Mouse (Mus musculus) embryonic facial prominence, embryonic 11.5 days (tissue): Measurements from ENCODE around the gene Ppp1r17. TPM values are rescaled to one million over a fixed set of nuclear protein-coding genes. Genes with fewer than 3 reads are reported as not detected.
A peak's percentile ranks its signal among the peaks of the same experiment; 100 is the strongest.

Experiments
- ATAC-seq: fragments of 200-750 bp; cut with Nextera tagmentation; replicated peaks from 2 replicates; pipeline ENCODE4 v1.8.0; 2017; ENCODE audit warnings: low read depth; ENCODE audit not compliant: insufficient number of reproducible peaks, low FRiP score, low TSS enrichment
- DNase-seq: peaks from one replicate; pipeline ENCODE4 v3.0.0-alpha.2; 2015; ENCODE audit warnings: low spot score
- H3K27ac ChIP-seq: fragments of 300-500 bp; sonication (generic); replicated peaks from 2 replicates; pipeline ENCODE4 v1.5.1; 2014; ENCODE audit warnings: mild to moderate bottlenecking, low read depth, low read length, control low read depth
- H3K27me3 ChIP-seq: fragments of 300-500 bp; sonication (generic); 2 replicates; pipeline ENCODE4 v1.6.1; 2014; ENCODE audit warnings: mild to moderate bottlenecking, low read length, moderate library complexity, mixed read lengths; ENCODE audit not compliant: control insufficient read depth, insufficient read depth
- H3K36me3 ChIP-seq: fragments of 300-500 bp; sonication (generic); replicated peaks from 2 replicates; pipeline ENCODE4 v1.6.1; 2014; ENCODE audit warnings: low read depth, mild to moderate bottlenecking, low read length, moderate library complexity, mixed read lengths; ENCODE audit not compliant: control insufficient read depth, insufficient read depth
- H3K4me1 ChIP-seq: fragments of 300-500 bp; sonication (generic); 2 replicates; pipeline ENCODE4 v1.6.1; 2014; ENCODE audit warnings: low read length, mixed read lengths; ENCODE audit not compliant: control insufficient read depth, insufficient read depth
- H3K4me2 ChIP-seq: fragments of 300-500 bp; sonication (generic); 2 replicates; pipeline ENCODE4 v1.6.1; 2014; ENCODE audit warnings: low read depth, mild to moderate bottlenecking, control low read depth, low read length, moderate library complexity
- H3K4me3 ChIP-seq: fragments of 300-500 bp; sonication (generic); 2 replicates; pipeline ENCODE4 v1.5.1; 2014; ENCODE audit warnings: low read depth, low read length, control low read depth
- H3K9ac ChIP-seq: fragments of 300-500 bp; sonication (generic); replicated peaks from 2 replicates; pipeline ENCODE4 v1.6.1; 2014; ENCODE audit warnings: mild to moderate bottlenecking, control low read depth, low read length
- H3K9me3 ChIP-seq: fragments of 300-500 bp; sonication (generic); replicated peaks from 2 replicates; pipeline ENCODE4 v1.6.1; 2016; ENCODE audit warnings: mild to moderate bottlenecking, low read length, inconsistent platforms, mixed read lengths; ENCODE audit not compliant: control insufficient read depth
- WGBS: fragments of 180-500 bp; shearing (Covaris S2); extraction: QIAGEN DNeasy Blood & Tissue Kit; methylation state at CpG from one replicate; pipeline ENCODE4 v1.1.7; 2014; 5-methylcytosine and 5-hydroxymethylcytosine counted together
- polyA plus RNA-seq: library from polyadenylated mRNA; unstranded; fragments of >200 nt; fragmentation: Nextera tagmentation; extraction: Ambion mirVana; gene quantifications from 2 replicates; pipeline ENCODE4 v1.2.1, GENCODE M21; 2014

Ppp1r17 gene
- polyA plus RNA-seq, 1 experiment from 2014 or later = 26.3 TPM

DNA sequence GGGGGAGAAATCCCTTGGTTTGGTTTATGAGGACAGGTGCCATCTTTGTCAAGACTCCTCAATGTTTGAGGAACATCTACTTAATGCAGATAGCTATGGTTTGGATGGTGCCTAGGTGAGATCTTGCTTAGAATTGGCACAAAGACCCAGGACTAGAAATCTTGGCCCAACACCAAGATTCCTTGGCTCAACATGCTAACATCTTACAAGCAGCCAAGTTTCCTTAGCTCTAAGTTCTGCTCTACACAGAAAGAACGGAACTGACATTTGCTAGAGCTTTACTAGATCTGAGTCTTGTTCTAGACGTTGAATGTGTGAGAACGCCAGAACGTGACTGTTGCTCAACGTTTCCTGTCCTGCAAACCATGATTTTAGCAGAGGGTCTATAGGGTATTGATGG is 10.7 kb downstream of the Ppp1r17 start:
- Histone ChIP-seq H3K4me2 (no peak overlapping the region), H3K9me3 (no peaks in the 10 kb centered on the region), H3K27me3 (no peaks in the 10 kb centered on the region), H3K36me3 (no peaks in the 10 kb centered on the region), H3K4me3 (no peak overlapping the region), H3K9ac (no peak overlapping the region), H3K27ac (no peak overlapping the region), H3K4me1 (no peaks in the 10 kb centered on the region)
- 87% methylated on average over 5 of the region's 5 CpGs for WGBS
- no peak for DNase-seq
- no peak for ATAC-seq

DNA sequence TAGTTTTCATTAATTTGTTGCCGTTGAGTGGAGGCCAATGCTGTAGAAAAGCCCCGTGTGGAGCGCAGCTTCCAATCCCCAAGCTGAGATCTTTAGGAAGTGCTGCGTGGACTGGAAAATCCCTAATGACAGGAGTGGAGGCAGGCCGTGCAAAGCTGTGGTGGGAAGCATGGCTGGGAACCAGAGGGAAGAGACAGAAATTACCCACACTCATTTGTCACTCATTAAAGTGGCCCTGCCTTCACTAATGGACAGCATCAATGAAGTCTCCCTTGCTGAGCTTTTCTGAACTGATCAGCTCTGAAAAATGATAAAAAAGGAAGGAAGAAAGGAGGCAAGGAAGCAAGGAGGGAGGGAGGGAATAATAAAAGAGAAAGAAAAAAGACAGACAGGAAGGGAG is 12.7 kb downstream of the Ppp1r17 start:
- Histone ChIP-seq H3K27ac (no peak overlapping the region), H3K9me3 (no peaks in the 10 kb centered on the region), H3K4me3 (no peak overlapping the region), H3K36me3 (no peaks in the 10 kb centered on the region), H3K9ac (no peak overlapping the region), H3K4me2 (no peak overlapping the region), H3K4me1 (no peaks in the 10 kb centered on the region), H3K27me3 (no peaks in the 10 kb centered on the region)
- DNase-seq (no peak), ATAC-seq (no peak)
- 51% methylated on average over 5 of the region's 5 CpGs for WGBS

DNA sequence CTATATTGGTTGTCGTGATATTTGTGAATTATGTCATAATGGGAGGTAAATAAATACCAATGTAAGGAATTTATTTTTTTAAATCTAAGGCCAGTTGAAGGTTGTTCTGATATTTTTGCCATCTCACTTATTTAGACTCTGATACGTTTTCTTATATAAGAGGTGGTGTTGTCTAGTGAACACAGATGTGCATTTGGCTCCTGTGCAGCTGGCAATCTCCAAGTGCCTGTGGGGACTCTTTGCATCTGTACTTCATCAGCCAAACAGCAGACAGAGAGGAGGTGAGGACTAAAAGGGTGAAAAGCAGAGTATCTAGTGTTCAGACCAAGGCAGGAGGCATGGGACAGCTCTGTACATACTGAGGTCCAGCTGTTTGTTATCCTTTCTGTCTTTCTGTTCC is 14.9 kb downstream of the Ppp1r17 start:
- ATAC-seq (no peak), DNase-seq (peak; percentile 33)
- 67% methylated on average over 2 of the region's 2 CpGs for WGBS
- Histone ChIP-seq H3K4me3 (no peak overlapping the region), H3K36me3 (no peaks in the 10 kb centered on the region), H3K27ac (no peak overlapping the region), H3K9me3 (no peaks in the 10 kb centered on the region), H3K4me1 (no peaks in the 10 kb centered on the region), H3K4me2 (no peak overlapping the region), H3K9ac (no peak overlapping the region), H3K27me3 (no peaks in the 10 kb centered on the region)

DNA sequence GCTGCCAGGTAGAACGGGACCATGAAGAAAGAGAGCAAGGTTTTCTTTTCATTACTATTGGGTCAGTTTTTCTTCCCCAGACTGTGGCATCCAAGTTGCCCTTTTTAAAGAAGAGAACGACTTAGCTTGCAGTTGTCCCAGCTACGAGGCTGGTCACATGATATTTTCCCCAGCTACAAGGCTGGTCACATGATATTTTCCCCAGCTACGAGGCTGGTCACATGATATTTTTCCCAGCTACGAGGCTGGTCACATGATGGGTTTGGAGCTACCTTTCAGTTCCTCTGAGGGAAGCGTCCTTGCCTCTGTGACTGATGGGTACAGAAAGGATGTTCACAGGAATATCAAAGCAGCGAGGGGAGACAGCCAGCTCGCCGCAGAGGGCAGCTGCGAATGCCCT is 17.8 kb downstream of the Ppp1r17 start:
- no peaks in the 10 kb centered on the region for H3K4me1 ChIP-seq
- H3K4me2 ChIP-seq = no peak overlapping the region
- H3K9me3 ChIP-seq = no peaks in the 10 kb centered on the region
- no peak overlapping the region for H3K27ac ChIP-seq
- ATAC-seq = no peak
- no peak overlapping the region for H3K9ac ChIP-seq
- no peak overlapping the region for H3K4me3 ChIP-seq
- no peaks in the 10 kb centered on the region for H3K36me3 ChIP-seq
- 79% methylated on average over 10 of the region's 10 CpGs for WGBS
- H3K27me3 ChIP-seq = no peaks in the 10 kb centered on the region
- DNase-seq = no peak

DNA sequence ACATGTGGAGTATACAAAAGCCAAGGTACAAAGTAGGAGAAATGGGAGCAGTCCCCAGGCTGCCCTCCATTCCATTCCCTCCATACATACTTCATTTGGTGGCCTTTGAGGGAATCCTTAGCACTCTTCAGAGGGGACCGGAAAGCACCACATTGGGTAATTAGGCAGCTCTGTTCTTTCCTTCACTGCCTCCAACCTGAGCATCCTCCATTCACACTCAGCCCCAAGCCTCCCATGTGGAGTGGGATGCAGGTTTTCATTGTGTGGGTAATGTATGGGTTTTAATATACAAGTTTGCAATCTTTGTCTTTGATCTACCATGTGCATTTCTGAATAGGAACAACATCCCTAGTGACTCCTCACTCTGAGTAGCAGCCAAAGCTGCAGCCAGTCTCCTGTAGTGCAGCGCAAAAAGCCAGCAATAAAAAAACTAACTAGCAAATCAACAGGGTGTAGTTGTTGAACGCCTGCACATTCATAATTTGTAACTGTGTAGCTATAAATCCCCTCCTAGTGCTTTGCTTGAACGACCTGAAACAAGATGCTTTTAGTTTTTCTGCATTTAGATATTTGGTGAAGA is 22.3 kb downstream of the Ppp1r17 start:
- no peaks in the 10 kb centered on the region for H3K9me3 ChIP-seq
- H3K27me3 ChIP-seq = no peaks in the 10 kb centered on the region
- DNase-seq (no peak), ATAC-seq (no peak)
- no peak overlapping the region for H3K4me3 ChIP-seq
- H3K4me2 ChIP-seq = no peak overlapping the region
- no peak overlapping the region for H3K27ac ChIP-seq
- 81% methylated on average over 4 of the region's 4 CpGs for WGBS
- H3K9ac ChIP-seq = no peak overlapping the region
- no peaks in the 10 kb centered on the region for H3K4me1 ChIP-seq
- H3K36me3 ChIP-seq = no peaks in the 10 kb centered on the region

DNA sequence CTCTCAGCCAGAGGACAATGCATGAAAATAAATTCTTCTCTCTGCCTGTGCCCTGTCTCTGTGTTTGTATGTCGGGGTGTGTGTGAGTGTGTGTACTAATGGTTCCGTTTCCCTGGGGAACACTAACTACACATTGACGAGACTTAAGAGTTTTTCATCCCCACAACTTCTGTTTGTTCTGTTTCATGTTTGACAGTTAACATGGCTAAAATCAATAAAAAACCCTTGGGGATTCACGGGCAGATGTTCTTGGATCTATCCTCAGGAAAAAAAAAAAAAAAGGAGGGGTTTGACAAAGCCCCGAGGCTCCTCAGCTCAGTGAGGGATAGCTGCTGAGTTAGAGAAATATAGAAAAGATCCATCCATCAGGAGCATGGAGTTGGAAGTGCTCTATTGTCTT is 27.0 kb downstream of the Ppp1r17 start:
- no peak for ATAC-seq

DNA sequence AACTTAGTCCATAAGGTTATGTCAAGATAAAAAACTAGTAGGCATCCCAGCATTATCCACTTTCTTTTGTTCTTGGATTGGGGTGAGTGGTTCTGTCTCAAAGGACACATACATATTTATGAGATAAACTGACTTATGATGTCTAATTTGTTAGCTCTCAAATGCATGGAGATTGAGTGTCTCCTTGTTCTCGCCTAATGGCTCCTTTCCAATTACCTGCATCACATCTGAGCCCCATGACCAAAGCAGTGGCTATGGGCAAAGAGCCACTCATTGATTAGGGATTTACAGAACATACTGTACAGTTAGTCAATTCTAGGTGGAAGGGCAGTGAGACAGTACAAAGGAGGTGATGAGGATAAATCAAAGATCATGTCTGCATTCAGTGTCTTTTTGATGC is 27.4 kb downstream of the Ppp1r17 start:
- WGBS = 83% methylated on average over 1 of the region's 1 CpGs
- Histone ChIP-seq H3K4me1 (no peaks in the 10 kb centered on the region), H3K36me3 (no peaks in the 10 kb centered on the region), H3K9ac (no peak overlapping the region), H3K9me3 (no peaks in the 10 kb centered on the region), H3K27ac (no peak overlapping the region), H3K4me2 (no peak overlapping the region), H3K27me3 (no peaks in the 10 kb centered on the region), H3K4me3 (no peak overlapping the region)
- DNase-seq (no peak), ATAC-seq (no peak)

More for the DNA sequence above, 27.0 kb downstream of the Ppp1r17 start:
- Histone ChIP-seq H3K4me1 (no peaks in the 10 kb centered on the region), H3K27me3 (no peaks in the 10 kb centered on the region), H3K36me3 (no peaks in the 10 kb centered on the region), H3K9me3 (no peaks in the 10 kb centered on the region), H3K9ac (no peak overlapping the region), H3K4me2 (no peak overlapping the region), H3K27ac (no peak overlapping the region), H3K4me3 (no peak overlapping the region)
- DNase-seq = no peak
- 57% methylated on average over 5 of the region's 5 CpGs for WGBS

DNA sequence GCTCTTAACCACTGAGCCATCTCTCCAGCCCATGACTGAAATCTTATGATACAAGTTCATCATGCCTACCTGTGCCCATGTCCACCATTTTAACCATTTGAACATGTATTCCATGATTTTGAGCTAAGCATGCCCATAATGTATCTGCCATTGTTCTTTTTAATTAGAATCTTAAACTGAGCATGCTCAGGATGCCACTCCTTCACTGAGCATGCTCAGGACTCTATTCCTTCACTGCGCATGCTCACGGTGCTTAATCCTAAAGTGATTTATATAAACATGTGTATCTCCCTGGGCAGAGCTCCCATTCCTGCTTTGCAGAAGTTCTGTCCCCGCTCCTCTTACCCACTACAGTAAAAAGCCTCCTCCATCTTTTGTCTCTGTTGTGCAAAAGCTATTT is 31.3 kb downstream of the Ppp1r17 start:
- H3K4me1 ChIP-seq = no peaks in the 10 kb centered on the region
- no peak overlapping the region for H3K4me2 ChIP-seq
- ATAC-seq (no peak), DNase-seq (no peak)
- H3K27me3 ChIP-seq = no peaks in the 10 kb centered on the region
- no peaks in the 10 kb centered on the region for H3K9me3 ChIP-seq
- no peak overlapping the region for H3K4me3 ChIP-seq
- no peaks in the 10 kb centered on the region for H3K36me3 ChIP-seq
- no peak overlapping the region for H3K27ac ChIP-seq
- WGBS = 87% methylated on average over 3 of the region's 3 CpGs
- no peak overlapping the region for H3K9ac ChIP-seq
